Mouse (Mus musculus): ENCODE measurements around the gene Gm20498.

Gm20498 gene

DNA sequence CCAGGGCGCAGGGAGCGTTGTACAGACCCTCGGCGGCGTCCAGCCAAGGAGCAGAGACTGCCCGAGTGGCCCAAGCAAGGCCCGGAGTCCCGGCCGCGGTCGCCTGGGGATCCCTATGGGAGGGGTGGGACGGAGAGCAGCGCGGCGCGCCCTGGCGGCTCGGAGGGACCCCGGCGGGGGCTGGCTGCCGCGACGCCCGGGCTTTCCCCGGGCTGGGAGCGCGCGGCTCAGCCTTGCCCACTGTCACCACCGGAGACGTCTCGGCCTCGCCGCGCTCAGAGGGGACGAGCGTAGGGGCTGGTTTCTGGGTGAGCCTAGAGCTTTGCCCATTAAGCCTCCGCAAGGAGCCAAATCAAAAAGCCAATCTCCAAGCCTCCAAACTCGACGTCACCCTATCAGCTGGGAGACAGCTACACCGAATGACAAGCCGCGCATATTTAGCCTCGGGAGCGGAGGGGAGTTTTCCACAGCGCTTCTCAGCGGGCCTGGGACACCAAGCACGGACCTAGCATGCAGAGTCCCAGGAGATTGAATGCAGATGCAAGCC, 199.8 kb downstream of the Gm20498 start, which contains the start of gene Slc8a3:
Gene Slc8a3, minus strand, starts transcription at position 306 of the 547 bp plus-strand sequence.
- peak; percentile 40 to 44 for DNase-seq (ENCODE audit: low spot score in 2 of 2)

GRCm38 (mm10) chr12:81331937-81332874, 200.5 kb downstream of the Gm20498 start:
- peak; percentile 47 to 53 for DNase-seq (ENCODE audit: low spot score in 2 of 2)

GRCm38 (mm10) chr12:81331046-81331638, 201.6 kb downstream of the Gm20498 start:
- DNase-seq (ENCODE audit: low spot score in 2 of 2): no peak

- no peak for DNase-seq (ENCODE audit: low spot score in 2 of 2)
Observed at GRCm38 (mm10) chr12:81324991-81325390, 207.7 kb downstream of the Gm20498 start.

GRCm38 (mm10) chr12:81324116-81324515, 208.6 kb downstream of the Gm20498 start:
- no peak for DNase-seq (ENCODE audit: low spot score in 2 of 2)

DNA sequence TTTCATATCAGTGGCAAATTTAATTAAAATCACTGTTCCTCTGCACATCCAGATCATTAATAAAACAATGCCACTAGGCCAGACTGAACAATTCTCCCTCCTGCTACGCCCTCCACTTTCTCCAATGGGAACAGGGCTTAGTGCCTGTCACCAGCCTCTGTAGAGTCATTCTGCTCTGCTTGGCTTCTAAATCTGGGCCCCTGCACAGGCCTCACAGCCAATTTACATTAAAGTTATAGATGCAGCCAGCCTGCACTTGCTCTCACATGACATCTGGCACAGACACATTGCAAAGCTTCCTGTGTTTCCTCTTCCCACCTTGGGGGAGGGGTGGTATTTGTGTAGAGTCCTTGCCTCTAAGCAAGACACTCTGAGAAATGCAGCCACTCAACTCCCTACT, 211.7 kb downstream of the Gm20498 start:
- DNase-seq (ENCODE audit: low spot score in 2 of 2): no peak

- DNase-seq (ENCODE audit: low spot score in 2 of 2): no peak
Observed at GRCm38 (mm10) chr12:81317811-81318210, 214.9 kb downstream of the Gm20498 start.

GRCm38 (mm10) chr12:81315953-81316352, 216.8 kb downstream of the Gm20498 start:
- no peak for DNase-seq (ENCODE audit: low spot score in 2 of 2)
